Mouse (Mus musculus): ENCODE data around the gene Mgmt. TPM values are rescaled to one million over a fixed set of nuclear protein-coding genes. Genes with fewer than 3 reads are reported as not detected.

Mgmt gene
- polyA plus RNA-seq, 1 experiment from 2014 or later: 5.8 TPM

GRCm38 (mm10) chr7:137065408-137065807, 171.0 kb downstream of the Mgmt start:
- Histone ChIP-seq H3K4me3 (ENCODE audit: low read length) (no peak overlapping the region), H3K9me3 (ENCODE audit: control insufficient read depth, low read length) (no peaks in the 10 kb centered on the region), H3K9ac (ENCODE audit: low read depth, low read length) (no peak overlapping the region), H3K36me3 (ENCODE audit: control insufficient read depth, insufficient read depth, low read length) (no peaks in the 10 kb centered on the region), H3K4me2 (replicated peaks; ENCODE audit: low read depth, low read length) (no peak overlapping the region), H3K27me3 (ENCODE audit: control insufficient read depth, insufficient read depth, low read length) (no peaks in the 10 kb centered on the region), H3K27ac (ENCODE audit: low read depth, low read length) (no peak overlapping the region), H3K4me1 (ENCODE audit: control insufficient read depth, insufficient read depth, low read length) (no peaks in the 10 kb centered on the region)
- no peak for ATAC-seq (ENCODE audit: low FRiP score, low TSS enrichment)
- 89% methylated on average over 5 of the region's 5 CpGs for WGBS

- H3K4me1 ChIP-seq (ENCODE audit: control insufficient read depth, insufficient read depth, low read length): no peaks in the 10 kb centered on the region
- H3K27me3 ChIP-seq (ENCODE audit: control insufficient read depth, insufficient read depth, low read length): no peaks in the 10 kb centered on the region
- no peak overlapping the region for H3K4me3 ChIP-seq (ENCODE audit: low read length)
- H3K36me3 ChIP-seq (ENCODE audit: control insufficient read depth, insufficient read depth, low read length): no peaks in the 10 kb centered on the region
- no peak for ATAC-seq (ENCODE audit: low FRiP score, low TSS enrichment)
- no peak overlapping the region for H3K27ac ChIP-seq (ENCODE audit: low read depth, low read length)
- H3K9ac ChIP-seq (ENCODE audit: low read depth, low read length): no peak overlapping the region
- H3K4me2 ChIP-seq (replicated peaks; ENCODE audit: low read depth, low read length): no peak overlapping the region
- WGBS: 76% methylated on average over 3 of the region's 3 CpGs
- H3K9me3 ChIP-seq (ENCODE audit: control insufficient read depth, low read length): no peaks in the 10 kb centered on the region
Observed at GRCm38 (mm10) chr7:137066211-137066610, 171.8 kb downstream of the Mgmt start.

GRCm38 (mm10) chr7:137066997-137067396, 172.6 kb downstream of the Mgmt start:
- no peaks in the 10 kb centered on the region for H3K9me3 ChIP-seq (ENCODE audit: control insufficient read depth, low read length)
- no peak overlapping the region for H3K9ac ChIP-seq (ENCODE audit: low read depth, low read length)
- ATAC-seq (ENCODE audit: low FRiP score, low TSS enrichment): no peak
- no peaks in the 10 kb centered on the region for H3K4me1 ChIP-seq (ENCODE audit: control insufficient read depth, insufficient read depth, low read length)
- no peak overlapping the region for H3K27ac ChIP-seq (ENCODE audit: low read depth, low read length)
- no peaks in the 10 kb centered on the region for H3K27me3 ChIP-seq (ENCODE audit: control insufficient read depth, insufficient read depth, low read length)
- no peak overlapping the region for H3K4me3 ChIP-seq (ENCODE audit: low read length)
- H3K4me2 ChIP-seq (replicated peaks; ENCODE audit: low read depth, low read length): no peak overlapping the region
- 86% methylated on average over 4 of the region's 4 CpGs for WGBS
- no peaks in the 10 kb centered on the region for H3K36me3 ChIP-seq (ENCODE audit: control insufficient read depth, insufficient read depth, low read length)

- H3K36me3 ChIP-seq (ENCODE audit: control insufficient read depth, insufficient read depth, low read length): no peaks in the 10 kb centered on the region
- 94% methylated on average over 6 of the region's 6 CpGs for WGBS
- no peak overlapping the region for H3K9ac ChIP-seq (ENCODE audit: low read depth, low read length)
- H3K9me3 ChIP-seq (ENCODE audit: control insufficient read depth, low read length): no peaks in the 10 kb centered on the region
- no peak overlapping the region for H3K27ac ChIP-seq (ENCODE audit: low read depth, low read length)
- no peaks in the 10 kb centered on the region for H3K4me1 ChIP-seq (ENCODE audit: control insufficient read depth, insufficient read depth, low read length)
- H3K27me3 ChIP-seq (ENCODE audit: control insufficient read depth, insufficient read depth, low read length): no peaks in the 10 kb centered on the region
- no peak for ATAC-seq (ENCODE audit: low FRiP score, low TSS enrichment)
- no peak overlapping the region for H3K4me2 ChIP-seq (replicated peaks; ENCODE audit: low read depth, low read length)
- H3K4me3 ChIP-seq (ENCODE audit: low read length): no peak overlapping the region
Observed at GRCm38 (mm10) chr7:137067758-137068157, 173.3 kb downstream of the Mgmt start.

- no peak overlapping the region for H3K4me3 ChIP-seq (ENCODE audit: low read length)
- H3K27me3 ChIP-seq (ENCODE audit: control insufficient read depth, insufficient read depth, low read length): no peaks in the 10 kb centered on the region
- H3K9me3 ChIP-seq (ENCODE audit: control insufficient read depth, low read length): no peaks in the 10 kb centered on the region
- no peak overlapping the region for H3K4me2 ChIP-seq (replicated peaks; ENCODE audit: low read depth, low read length)
- WGBS: 89% methylated on average over 5 of the region's 5 CpGs
- ATAC-seq (ENCODE audit: low FRiP score, low TSS enrichment): no peak
- peaks cover 5% of the 10 kb centered on the region; the same call in 1 of the 2 replicates for H3K4me1 ChIP-seq (ENCODE audit: control insufficient read depth, insufficient read depth, low read length)
- no peak overlapping the region for H3K27ac ChIP-seq (ENCODE audit: low read depth, low read length)
- H3K36me3 ChIP-seq (ENCODE audit: control insufficient read depth, insufficient read depth, low read length): no peaks in the 10 kb centered on the region
- no peak overlapping the region for H3K9ac ChIP-seq (ENCODE audit: low read depth, low read length)
Observed at GRCm38 (mm10) chr7:137068796-137069195, 174.4 kb downstream of the Mgmt start.

- Histone ChIP-seq H3K9ac (ENCODE audit: low read depth, low read length) (no peak overlapping the region), H3K27me3 (ENCODE audit: control insufficient read depth, insufficient read depth, low read length) (no peaks in the 10 kb centered on the region), H3K4me2 (replicated peaks; ENCODE audit: low read depth, low read length) (no peak overlapping the region), H3K4me1 (ENCODE audit: control insufficient read depth, insufficient read depth, low read length) (peaks cover 5% of the 10 kb centered on the region; the same call in 1 of the 2 replicates), H3K4me3 (ENCODE audit: low read length) (no peak overlapping the region), H3K36me3 (ENCODE audit: control insufficient read depth, insufficient read depth, low read length) (no peaks in the 10 kb centered on the region), H3K9me3 (ENCODE audit: control insufficient read depth, low read length) (no peaks in the 10 kb centered on the region), H3K27ac (ENCODE audit: low read depth, low read length) (no peak overlapping the region)
- WGBS: 98% methylated on average over 6 of the region's 6 CpGs
- no peak for ATAC-seq (ENCODE audit: low FRiP score, low TSS enrichment)
Observed at GRCm38 (mm10) chr7:137069768-137070167, 175.4 kb downstream of the Mgmt start.

GRCm38 (mm10) chr7:137071346-137071745, 176.9 kb downstream of the Mgmt start:
- ATAC-seq (ENCODE audit: low FRiP score, low TSS enrichment): no peak
- Histone ChIP-seq H3K4me3 (ENCODE audit: low read length) (no peak overlapping the region), H3K9ac (ENCODE audit: low read depth, low read length) (no peak overlapping the region), H3K27ac (ENCODE audit: low read depth, low read length) (no peak overlapping the region), H3K4me2 (replicated peaks; ENCODE audit: low read depth, low read length) (no peak overlapping the region), H3K27me3 (ENCODE audit: control insufficient read depth, insufficient read depth, low read length) (no peaks in the 10 kb centered on the region), H3K9me3 (ENCODE audit: control insufficient read depth, low read length) (no peaks in the 10 kb centered on the region), H3K36me3 (ENCODE audit: control insufficient read depth, insufficient read depth, low read length) (no peaks in the 10 kb centered on the region), H3K4me1 (ENCODE audit: control insufficient read depth, insufficient read depth, low read length) (peaks cover 5% of the 10 kb centered on the region; the same call in 1 of the 2 replicates)
- 92% methylated on average over 6 of the region's 6 CpGs for WGBS

- Histone ChIP-seq H3K4me1 (ENCODE audit: control insufficient read depth, insufficient read depth, low read length) (peaks cover 5% of the 10 kb centered on the region; the same call in 1 of the 2 replicates), H3K4me3 (ENCODE audit: low read length) (no peak overlapping the region), H3K9me3 (ENCODE audit: control insufficient read depth, low read length) (no peaks in the 10 kb centered on the region), H3K4me2 (replicated peaks; ENCODE audit: low read depth, low read length) (no peak overlapping the region), H3K27me3 (ENCODE audit: control insufficient read depth, insufficient read depth, low read length) (no peaks in the 10 kb centered on the region), H3K9ac (ENCODE audit: low read depth, low read length) (no peak overlapping the region), H3K27ac (ENCODE audit: low read depth, low read length) (0 out of 2 replicates have a peak overlapping the region, but pooled peaks have one; percentile 17), H3K36me3 (ENCODE audit: control insufficient read depth, insufficient read depth, low read length) (no peaks in the 10 kb centered on the region)
- ATAC-seq (ENCODE audit: low FRiP score, low TSS enrichment): peak; percentile 68
- WGBS: 42% methylated on average over 5 of the region's 5 CpGs
Observed at GRCm38 (mm10) chr7:137073878-137074277, 179.5 kb downstream of the Mgmt start.

GRCm38 (mm10) chr7:137074324-137074723, 179.9 kb downstream of the Mgmt start:
- no peak overlapping the region for H3K9ac ChIP-seq (ENCODE audit: low read depth, low read length)
- no peaks in the 10 kb centered on the region for H3K27me3 ChIP-seq (ENCODE audit: control insufficient read depth, insufficient read depth, low read length)
- H3K27ac ChIP-seq (ENCODE audit: low read depth, low read length): no peak overlapping the region
- no peak overlapping the region for H3K4me2 ChIP-seq (replicated peaks; ENCODE audit: low read depth, low read length)
- H3K4me3 ChIP-seq (ENCODE audit: low read length): no peak overlapping the region
- H3K4me1 ChIP-seq (ENCODE audit: control insufficient read depth, insufficient read depth, low read length): peaks cover 5% of the 10 kb centered on the region; the same call in 1 of the 2 replicates
- 66% methylated on average over 6 of the region's 6 CpGs for WGBS
- H3K36me3 ChIP-seq (ENCODE audit: control insufficient read depth, insufficient read depth, low read length): no peaks in the 10 kb centered on the region
- no peaks in the 10 kb centered on the region for H3K9me3 ChIP-seq (ENCODE audit: control insufficient read depth, low read length)
- ATAC-seq (ENCODE audit: low FRiP score, low TSS enrichment): no peak

Measured in kidney, embryonic 14.5 days (tissue).